Mouse (Mus musculus): ENCODE results near the gene Mrs2. TPM values are rescaled to one million over a fixed set of nuclear protein-coding genes. Genes with fewer than 3 reads are reported as not detected.

Mrs2 gene
- total and polyA plus RNA-seq, 3 experiments: 24.1 to 49.3 (median 46.8) TPM

- Histone ChIP-seq H3K27me3 (ENCODE audit: control insufficient read depth, insufficient read depth, low read length) (no peaks in the 10 kb centered on the region), H3K9ac (ENCODE audit: low read depth, low read length) (peak overlapping the region; percentile 96), H3K27ac (peak overlapping the region; percentile 83), H3K4me1 (ENCODE audit: control insufficient read depth, insufficient read depth, low read length) (peaks cover 2% of the 10 kb centered on the region; the same call in 1 of the 2 replicates), H3K79me2 (replicated peaks; ENCODE audit: control insufficient read depth, insufficient read depth, low read length) (no peaks in the 10 kb centered on the region), H3K36me3 (ENCODE audit: control insufficient read depth, insufficient read depth, low read length) (peaks cover 3% of the 10 kb centered on the region; the same call in 1 of the 2 replicates), H3K4me3 (peak overlapping the region; percentile 79)
- intact Hi-C loops (cut with DNase I): loop anchor here (1.0 kb wide), 1 partner anchor 51 kb away; no protein-coding TSS in a partner anchor
- WGBS: 11% methylated on average over 12 of the region's 12 CpGs
- no peak for DNase-seq
- TF ChIP-seq POLR2A (IDR thresholded peaks at IDR 0.05; ENCODE audit: insufficient read depth, low read depth, low read length) (no peak), EP300 (IDR thresholded peaks at IDR 0.05; ENCODE audit: insufficient read depth, low read depth, low read length) (no peak), CTCF (IDR thresholded peaks at IDR 0.05) (no peak)
Measured at GRCm38 (mm10) chr13:24937839-24938166, 82.4 kb downstream of the Mrs2 start.

Other genes starting within 250 kb of the Mrs2 start
- 100 to 1,000 TPM; 111 to 126 TPM for gene BC005537, start 218.7 kb downstream of the Mrs2 start, total RNA-seq (2021)
- 30.7 and 50.1 TPM in 2 replicates for gene BC005537, start 218.7 kb downstream of the Mrs2 start, polyA plus RNA-seq (2012; rRNA removed)
- 100 to 1,000 TPM; 383 to 456 TPM for gene Acot13, start 188.8 kb downstream of the Mrs2 start, total RNA-seq (2021)
- 365 and 457 TPM in 2 replicates for gene Acot13, start 188.8 kb downstream of the Mrs2 start, polyA plus RNA-seq (2012; rRNA removed)
- 10 to 100 TPM; 12.0 to 13.1 TPM for gene Tdp2, start 188.7 kb downstream of the Mrs2 start, total RNA-seq (2021)
- gene Tdp2, start 188.7 kb downstream of the Mrs2 start, polyA plus RNA-seq (2012; rRNA removed): 8.0 and 14.5 TPM in 2 replicates
- gene D130043K22Rik, start 175.2 kb downstream of the Mrs2 start, total RNA-seq (2021): under 1 TPM in 1 of 2 experiments, not detected in 1; 0.05 TPM
- gene D130043K22Rik, start 175.2 kb downstream of the Mrs2 start, polyA plus RNA-seq (2012; rRNA removed): 0.04 TPM in 1 of 2 replicates, not detected in the other
- 10 to 100 TPM; 26.7 to 28.7 TPM for gene Aldh5a1, start 82.7 kb downstream of the Mrs2 start, total RNA-seq (2021)
- gene Aldh5a1, start 82.7 kb downstream of the Mrs2 start, polyA plus RNA-seq (2012; rRNA removed): 9.6 and 16.2 TPM in 2 replicates
- gene Gpld1, start 77.2 kb downstream of the Mrs2 start, total RNA-seq (2021): 1 to 10 TPM; 2.1 to 2.7 TPM
- 0.98 and 1.6 TPM in 2 replicates for gene Gpld1, start 77.2 kb downstream of the Mrs2 start, polyA plus RNA-seq (2012; rRNA removed)
- gene Dcdc2a, start 35.6 kb upstream of the Mrs2 start, total RNA-seq (2021): not detected
- 0.12 TPM in 1 of 2 replicates, not detected in the other for gene Dcdc2a, start 35.6 kb upstream of the Mrs2 start, polyA plus RNA-seq (2012; rRNA removed)

All from heart, adult 2 months (tissue).